Mouse (Mus musculus): ENCODE data around the gene Mif. TPM values are rescaled to one million over a fixed set of nuclear protein-coding genes. Genes with fewer than 3 reads are reported as not detected.
A peak's percentile ranks its signal among the peaks of the same experiment; 100 is the strongest.

Gene Mif
- total and polyA plus RNA-seq, 2 experiments from 2014 or later, result 976 to 1,685 TPM

- TF ChIP-seq CTCF (IDR thresholded peaks at IDR 0.05), result no peak
- DNase-seq (ENCODE audit: low spot score), result no peak
These were observed 24.7 kb upstream of the Mif start for GRCm38 (mm10) chr10:75884742-75885141.

GRCm38 (mm10) chr10:75883232-75883552, 23.2 kb upstream of the Mif start:
- peak; percentile 81 for DNase-seq (ENCODE audit: low spot score)
- H3K27ac ChIP-seq (ENCODE audit: low read depth, low read length), result no peak overlapping the region
- H3K27me3 ChIP-seq (ENCODE audit: insufficient read depth, low read length), result no peaks in the 10 kb centered on the region
- H3K4me2 ChIP-seq (ENCODE audit: low read depth, low read length, poor library complexity, severe bottlenecking), result peak overlapping the region; percentile 15; the same call in 1 of the 2 replicates
- no peaks in the 10 kb centered on the region for H3K36me3 ChIP-seq (ENCODE audit: insufficient read depth, low read length)
- WGBS, result under 1% methylated on average over 10 of the region's 10 CpGs
- peak; percentile 60; the same call in 1 of the 2 replicates for ATAC-seq (ENCODE audit: low FRiP score)
- H3K9me3 ChIP-seq (ENCODE audit: low read length), result no peaks in the 10 kb centered on the region
- H3K4me3 ChIP-seq (ENCODE audit: low read depth, low read length), result no peak overlapping the region
- TF ChIP-seq CTCF (IDR thresholded peaks at IDR 0.05), result peak; percentile 76
- no peaks in the 10 kb centered on the region for H3K4me1 ChIP-seq (ENCODE audit: insufficient read depth, low read length)
- H3K9ac ChIP-seq (replicated peaks; ENCODE audit: low read length, poor library complexity, severe bottlenecking), result no peak overlapping the region

More at GRCm38 (mm10) chr10:75884742-75885141, 24.7 kb upstream of the Mif start:
- no peak overlapping the region for H3K27ac ChIP-seq (ENCODE audit: low read depth, low read length)
- no peak overlapping the region for H3K4me3 ChIP-seq (ENCODE audit: low read depth, low read length)
- ATAC-seq (ENCODE audit: low FRiP score), result no peak
- H3K27me3 ChIP-seq (ENCODE audit: insufficient read depth, low read length), result no peaks in the 10 kb centered on the region
- 96% methylated on average over 8 of the region's 8 CpGs for WGBS
- no peaks in the 10 kb centered on the region for H3K4me1 ChIP-seq (ENCODE audit: insufficient read depth, low read length)
- H3K9me3 ChIP-seq (ENCODE audit: low read length), result no peaks in the 10 kb centered on the region
- no peak overlapping the region for H3K9ac ChIP-seq (replicated peaks; ENCODE audit: low read length, poor library complexity, severe bottlenecking)
- H3K36me3 ChIP-seq (ENCODE audit: insufficient read depth, low read length), result no peaks in the 10 kb centered on the region
- no peak overlapping the region for H3K4me2 ChIP-seq (ENCODE audit: low read depth, low read length, poor library complexity, severe bottlenecking)

- H3K9ac ChIP-seq (replicated peaks; ENCODE audit: low read length, poor library complexity, severe bottlenecking), result no peak overlapping the region
- H3K36me3 ChIP-seq (ENCODE audit: insufficient read depth, low read length), result no peaks in the 10 kb centered on the region
- no peak overlapping the region for H3K4me3 ChIP-seq (ENCODE audit: low read depth, low read length)
- WGBS, result 8% methylated on average over 15 of the region's 15 CpGs
- H3K27ac ChIP-seq (ENCODE audit: low read depth, low read length), result no peak overlapping the region
- DNase-seq (ENCODE audit: low spot score) (no peak), ATAC-seq (ENCODE audit: low FRiP score) (no peak)
- H3K27me3 ChIP-seq (ENCODE audit: insufficient read depth, low read length), result no peaks in the 10 kb centered on the region
- no peaks in the 10 kb centered on the region for H3K9me3 ChIP-seq (ENCODE audit: low read length)
- peak overlapping the region; percentile 15; the same call in 1 of the 2 replicates for H3K4me2 ChIP-seq (ENCODE audit: low read depth, low read length, poor library complexity, severe bottlenecking)
- H3K4me1 ChIP-seq (ENCODE audit: insufficient read depth, low read length), result no peaks in the 10 kb centered on the region
- TF ChIP-seq CTCF (IDR thresholded peaks at IDR 0.05), result no peak
These were observed 22.6 kb upstream of the Mif start for GRCm38 (mm10) chr10:75882433-75883231.

GRCm38 (mm10) chr10:75881578-75882432, 21.8 kb upstream of the Mif start:
- ATAC-seq (ENCODE audit: low FRiP score), result no peak
- WGBS, result 20% methylated on average over 20 of the region's 20 CpGs
- no peak for DNase-seq (ENCODE audit: low spot score)

GRCm38 (mm10) chr10:75880771-75881577, 20.9 kb upstream of the Mif start:
- no peak for TF ChIP-seq CTCF (IDR thresholded peaks at IDR 0.05)
- H3K27ac ChIP-seq (ENCODE audit: low read depth, low read length), result no peak overlapping the region
- DNase-seq (ENCODE audit: low spot score), result no peak

More at GRCm38 (mm10) chr10:75881578-75882432, 21.8 kb upstream of the Mif start:
- Histone ChIP-seq H3K27me3 (ENCODE audit: insufficient read depth, low read length) (no peaks in the 10 kb centered on the region), H3K4me3 (ENCODE audit: low read depth, low read length) (no peak overlapping the region), H3K4me2 (ENCODE audit: low read depth, low read length, poor library complexity, severe bottlenecking) (no peak overlapping the region), H3K27ac (ENCODE audit: low read depth, low read length) (no peak overlapping the region), H3K4me1 (ENCODE audit: insufficient read depth, low read length) (no peaks in the 10 kb centered on the region), H3K9me3 (ENCODE audit: low read length) (no peaks in the 10 kb centered on the region), H3K36me3 (ENCODE audit: insufficient read depth, low read length) (no peaks in the 10 kb centered on the region), H3K9ac (replicated peaks; ENCODE audit: low read length, poor library complexity, severe bottlenecking) (no peak overlapping the region)
- no peak for TF ChIP-seq CTCF (IDR thresholded peaks at IDR 0.05)

More at GRCm38 (mm10) chr10:75880771-75881577, 20.9 kb upstream of the Mif start:
- no peaks in the 10 kb centered on the region for H3K27me3 ChIP-seq (ENCODE audit: insufficient read depth, low read length)
- no peaks in the 10 kb centered on the region for H3K9me3 ChIP-seq (ENCODE audit: low read length)
- H3K4me3 ChIP-seq (ENCODE audit: low read depth, low read length), result no peak overlapping the region
- H3K4me2 ChIP-seq (ENCODE audit: low read depth, low read length, poor library complexity, severe bottlenecking), result no peak overlapping the region
- WGBS, result 58% methylated on average over 6 of the region's 6 CpGs
- H3K36me3 ChIP-seq (ENCODE audit: insufficient read depth, low read length), result no peaks in the 10 kb centered on the region
- no peak overlapping the region for H3K9ac ChIP-seq (replicated peaks; ENCODE audit: low read length, poor library complexity, severe bottlenecking)
- ATAC-seq (ENCODE audit: low FRiP score), result no peak
- H3K4me1 ChIP-seq (ENCODE audit: insufficient read depth, low read length), result no peaks in the 10 kb centered on the region
